Mouse (Mus musculus): ENCODE results near the gene Tas2r123. TPM values are rescaled to one million over a fixed set of nuclear protein-coding genes. Genes with fewer than 3 reads are reported as not detected.

Tas2r123 gene
- polyA plus RNA-seq (2012; ENCODE audit: insufficient read depth, low replicate concordance), result not detected in 2 replicates

- H3K4me1 ChIP-seq, result no peaks in the 10 kb centered on the region
- TF ChIP-seq GATA1 (IDR thresholded peaks at IDR 0.05; ENCODE audit: borderline replicate concordance, low read length) (no peak), FLI1 (IDR thresholded peaks at IDR 0.05; ENCODE audit: low read length) (no peak)
- no peaks in the 10 kb centered on the region for H3K9me3 ChIP-seq
- no peaks in the 10 kb centered on the region for H3K27me3 ChIP-seq (replicated peaks)
- H3K4me3 ChIP-seq (replicated peaks), result no peak within 1 kb of the TSS
- no peaks in the 10 kb centered on the region for H3K36me3 ChIP-seq (replicated peaks; ENCODE audit: low read length)
Observed at GRCm38 (mm10) chr6:132846842-132847241, at the start of gene Tas2r123. Gene Tas2r123, plus strand, starts transcription at chr6:132847142.

GRCm38 (mm10) chr6:132802518-132802917 lies 44.4 kb upstream of the Tas2r123 start, which contains the start of gene Tas2r117:
Gene Tas2r117, plus strand, starts transcription at chr6:132802818.
- H3K36me3 ChIP-seq (replicated peaks; ENCODE audit: low read length), result no peaks in the 10 kb centered on the region
- peaks cover under 1% of the 10 kb centered on the region; the same call in 1 of the 2 replicates for H3K9me3 ChIP-seq
- no peaks in the 10 kb centered on the region for H3K27me3 ChIP-seq (replicated peaks)
- no peak within 1 kb of the TSS for H3K4me3 ChIP-seq (replicated peaks)
- no peak for TF ChIP-seq GATA1 (IDR thresholded peaks at IDR 0.05; ENCODE audit: borderline replicate concordance, low read length)
- no peak for TF ChIP-seq FLI1 (IDR thresholded peaks at IDR 0.05; ENCODE audit: low read length)
- H3K4me1 ChIP-seq, result no peaks in the 10 kb centered on the region

DNA sequence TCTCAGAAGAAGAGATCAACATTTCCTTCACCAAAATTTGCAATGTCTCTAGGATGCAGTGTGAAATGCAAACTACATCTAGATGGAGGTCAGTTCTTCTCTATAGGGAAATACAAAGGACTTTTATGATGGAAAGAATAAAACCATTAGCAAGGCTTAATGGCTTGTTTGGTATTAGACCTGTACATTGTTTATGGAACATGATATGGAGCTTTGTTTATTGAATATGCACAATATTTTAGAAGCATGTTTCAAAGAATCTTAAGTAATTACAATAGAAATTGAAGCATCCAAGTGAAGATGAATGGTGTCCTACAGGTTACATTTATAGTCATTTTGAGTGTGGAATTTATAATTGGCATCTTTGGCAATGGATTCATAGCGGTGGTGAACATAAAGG lies 8.2 kb downstream of the Tas2r123 start, which contains the start of gene Tas2r116:
TSS of gene Tas2r116 (plus strand) at position 301 of the 400 bp plus-strand sequence.
- Histone ChIP-seq H3K36me3 (replicated peaks; ENCODE audit: low read length) (no peaks in the 10 kb centered on the region), H3K27me3 (replicated peaks) (no peaks in the 10 kb centered on the region), H3K4me3 (replicated peaks) (no peak within 1 kb of the TSS), H3K4me1 (no peaks in the 10 kb centered on the region), H3K9me3 (no peaks in the 10 kb centered on the region)
- TF ChIP-seq FLI1 (IDR thresholded peaks at IDR 0.05; ENCODE audit: low read length) (no peak), GATA1 (IDR thresholded peaks at IDR 0.05; ENCODE audit: borderline replicate concordance, low read length) (no peak)

GRCm38 (mm10) chr6:132867708-132868107 lies 20.8 kb downstream of the Tas2r123 start, which contains the start of gene Tas2r110:
Gene Tas2r110, plus strand, starts transcription at chr6:132868008.
- H3K4me1 ChIP-seq, result no peaks in the 10 kb centered on the region
- no peaks in the 10 kb centered on the region for H3K9me3 ChIP-seq
- no peak for TF ChIP-seq FLI1 (IDR thresholded peaks at IDR 0.05; ENCODE audit: low read length)
- no peak for TF ChIP-seq GATA1 (IDR thresholded peaks at IDR 0.05; ENCODE audit: borderline replicate concordance, low read length)
- no peaks in the 10 kb centered on the region for H3K36me3 ChIP-seq (replicated peaks; ENCODE audit: low read length)
- H3K4me3 ChIP-seq (replicated peaks), result no peak within 1 kb of the TSS
- H3K27me3 ChIP-seq (replicated peaks), result no peaks in the 10 kb centered on the region

DNA sequence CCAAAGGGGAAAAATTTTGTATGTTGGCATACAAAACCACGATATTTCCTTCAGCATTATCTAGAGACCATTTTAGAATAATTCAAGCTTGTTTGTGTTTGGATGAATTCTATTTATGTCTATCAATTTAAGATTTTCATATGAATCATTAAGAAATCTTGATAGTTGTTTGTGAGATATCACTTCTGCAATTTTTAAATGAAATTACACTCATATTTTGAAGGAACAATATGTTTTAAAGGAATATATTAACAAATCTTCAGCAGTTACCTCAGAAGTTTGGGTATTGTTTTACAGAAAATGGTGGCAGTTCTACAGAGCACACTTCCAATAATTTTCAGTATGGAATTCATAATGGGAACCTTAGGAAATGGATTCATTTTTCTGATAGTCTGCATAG lies 45.8 kb downstream of the Tas2r123 start, which contains the start of gene Tas2r113:
TSS of gene Tas2r113 (plus strand) at position 301 of the 400 bp plus-strand sequence.
- TF ChIP-seq GATA1 (IDR thresholded peaks at IDR 0.05; ENCODE audit: borderline replicate concordance, low read length) (no peak), FLI1 (IDR thresholded peaks at IDR 0.05; ENCODE audit: low read length) (no peak)
- no peaks in the 10 kb centered on the region for H3K9me3 ChIP-seq
- no peaks in the 10 kb centered on the region for H3K4me1 ChIP-seq
- no peaks in the 10 kb centered on the region for H3K27me3 ChIP-seq (replicated peaks)
- no peak within 1 kb of the TSS for H3K4me3 ChIP-seq (replicated peaks)
- H3K36me3 ChIP-seq (replicated peaks; ENCODE audit: low read length), result no peaks in the 10 kb centered on the region

Other genes starting within 250 kb of the Tas2r123 start
- not detected in 2 replicates for gene A630073D07Rik, start 195.6 kb upstream of the Tas2r123 start, polyA plus RNA-seq (2012; ENCODE audit: insufficient read depth, low replicate concordance)
- gene Tas2r120, start 190.2 kb upstream of the Tas2r123 start, polyA plus RNA-seq (2012; ENCODE audit: insufficient read depth, low replicate concordance), result not detected in 2 replicates
- gene Tas2r121, start 146.1 kb upstream of the Tas2r123 start, polyA plus RNA-seq (2012; ENCODE audit: insufficient read depth, low replicate concordance), result not detected in 2 replicates
- gene Tas2r122, start 135.2 kb upstream of the Tas2r123 start, polyA plus RNA-seq (2012; ENCODE audit: insufficient read depth, low replicate concordance), result not detected in 2 replicates
- gene Tas2r115, start 109.1 kb upstream of the Tas2r123 start, polyA plus RNA-seq (2012; ENCODE audit: insufficient read depth, low replicate concordance), result not detected in 2 replicates
- gene Tas2r124, start 92.4 kb upstream of the Tas2r123 start, polyA plus RNA-seq (2012; ENCODE audit: insufficient read depth, low replicate concordance), result not detected in 2 replicates
- not detected in 2 replicates for gene Tas2r102, start 85.0 kb upstream of the Tas2r123 start, polyA plus RNA-seq (2012; ENCODE audit: insufficient read depth, low replicate concordance)
- not detected in 2 replicates for gene Tas2r136, start 69.0 kb upstream of the Tas2r123 start, polyA plus RNA-seq (2012; ENCODE audit: insufficient read depth, low replicate concordance)
- not detected in 2 replicates for gene Tas2r117, start 44.3 kb upstream of the Tas2r123 start, polyA plus RNA-seq (2012; ENCODE audit: insufficient read depth, low replicate concordance)
- gene Tas2r116, start 8.3 kb downstream of the Tas2r123 start, polyA plus RNA-seq (2012; ENCODE audit: insufficient read depth, low replicate concordance), result not detected in 2 replicates
- gene Tas2r110, start 20.9 kb downstream of the Tas2r123 start, polyA plus RNA-seq (2012; ENCODE audit: insufficient read depth, low replicate concordance), result not detected in 2 replicates
- not detected in 2 replicates for gene Tas2r113, start 45.9 kb downstream of the Tas2r123 start, polyA plus RNA-seq (2012; ENCODE audit: insufficient read depth, low replicate concordance)
- gene Tas2r125, start 62.5 kb downstream of the Tas2r123 start, polyA plus RNA-seq (2012; ENCODE audit: insufficient read depth, low replicate concordance), result not detected in 2 replicates
- not detected in 2 replicates for gene Tas2r129, start 104.0 kb downstream of the Tas2r123 start, polyA plus RNA-seq (2012; ENCODE audit: insufficient read depth, low replicate concordance)
- 2.3 TPM in 1 of 2 replicates, not detected in the other for gene Tas2r131, start 110.8 kb downstream of the Tas2r123 start, polyA plus RNA-seq (2012; ENCODE audit: insufficient read depth, low replicate concordance)
- gene Tas2r109, start 133.8 kb downstream of the Tas2r123 start, polyA plus RNA-seq (2012; ENCODE audit: insufficient read depth, low replicate concordance), result not detected in 2 replicates
- gene Tas2r103, start 190.0 kb downstream of the Tas2r123 start, polyA plus RNA-seq (2012; ENCODE audit: insufficient read depth, low replicate concordance), result not detected in 2 replicates
- gene Tas2r140, start 208.7 kb downstream of the Tas2r123 start, polyA plus RNA-seq (2012; ENCODE audit: insufficient read depth, low replicate concordance), result not detected in 2 replicates